Mouse (Mus musculus) gastrocnemius, adult 18-20 months (tissue): ENCODE results near the gene Ankrd55. TPM values are rescaled to one million over a fixed set of nuclear protein-coding genes. Genes with fewer than 3 reads are reported as not detected.
A peak's percentile ranks its signal among the peaks of the same experiment; 100 is the strongest.

ENCODE experiments used
- DNase-seq: peaks from one replicate; pipeline ENCODE4 v3.0.0; 2021; ENCODE audit warnings: low spot score
- total RNA-seq, 2 experiments: library from RNA; stranded (reverse); gene quantifications; 2 replicates each; pipeline ENCODE4 v1.2.3; 2021

Gene Ankrd55
- total RNA-seq, 2 experiments from 2014 or later = 0.18 to 0.19 TPM

GRCm38 (mm10) chr13:112343628-112344009 lies 55.4 kb downstream of the Ankrd55 start:
- DNase-seq = no peak

- DNase-seq = no peak
These were observed 56.1 kb downstream of the Ankrd55 start for GRCm38 (mm10) chr13:112344270-112344864.

- no peak for DNase-seq
These were observed 57.3 kb downstream of the Ankrd55 start for GRCm38 (mm10) chr13:112345542-112345941.

- no peak for DNase-seq
These were observed 57.8 kb downstream of the Ankrd55 start for GRCm38 (mm10) chr13:112346031-112346430.

- DNase-seq = no peak
These were observed 58.5 kb downstream of the Ankrd55 start for GRCm38 (mm10) chr13:112346659-112347142.

GRCm38 (mm10) chr13:112348250-112348649 lies 60.0 kb downstream of the Ankrd55 start:
- no peak for DNase-seq

- DNase-seq = no peak
These were observed 60.7 kb downstream of the Ankrd55 start for GRCm38 (mm10) chr13:112348896-112349484.

GRCm38 (mm10) chr13:112349500-112349899 lies 61.2 kb downstream of the Ankrd55 start:
- no peak for DNase-seq

GRCm38 (mm10) chr13:112351943-112352342 lies 63.7 kb downstream of the Ankrd55 start:
- no peak for DNase-seq

- no peak for DNase-seq
These were observed 66.0 kb downstream of the Ankrd55 start for GRCm38 (mm10) chr13:112354109-112354867.

GRCm38 (mm10) chr13:112354958-112355357 lies 66.7 kb downstream of the Ankrd55 start:
- DNase-seq = no peak

- no peak for DNase-seq
These were observed 67.7 kb downstream of the Ankrd55 start for GRCm38 (mm10) chr13:112355794-112356486.

- no peak for DNase-seq
These were observed 73.3 kb downstream of the Ankrd55 start for GRCm38 (mm10) chr13:112361575-112361974.

GRCm38 (mm10) chr13:112363218-112363617 lies 75.0 kb downstream of the Ankrd55 start:
- peak; percentile 74 for DNase-seq

GRCm38 (mm10) chr13:112363746-112364145 lies 75.5 kb downstream of the Ankrd55 start:
- DNase-seq = no peak

GRCm38 (mm10) chr13:112364698-112365097 lies 76.4 kb downstream of the Ankrd55 start:
- DNase-seq = no peak

- DNase-seq = no peak
These were observed 77.1 kb downstream of the Ankrd55 start for GRCm38 (mm10) chr13:112365303-112365702.

GRCm38 (mm10) chr13:112365762-112366161 lies 77.5 kb downstream of the Ankrd55 start:
- peak; percentile 49 for DNase-seq

GRCm38 (mm10) chr13:112366321-112367029 lies 78.2 kb downstream of the Ankrd55 start:
- no peak for DNase-seq

- no peak for DNase-seq
These were observed 83.5 kb downstream of the Ankrd55 start for GRCm38 (mm10) chr13:112371729-112372128.

- peak; percentile 26 for DNase-seq
These were observed 87.5 kb downstream of the Ankrd55 start for GRCm38 (mm10) chr13:112375766-112376165.
